Mouse (Mus musculus): ENCODE measurements around the gene Tmem178.
A peak's percentile ranks its signal among the peaks of the same experiment; 100 is the strongest.
"Not testable (repeated sequence)": the region's sequence is repeated elsewhere in the genome, so short reads cannot be mapped to it uniquely, and the experiment has no call there.

Tmem178 gene

GRCm38 (mm10) chr17:80945510-80945909 lies 1.1 kb downstream of the Tmem178 start:
- not testable (repeated sequence) for DNase-seq (ENCODE audit: low read depth, low spot score)

- no peak for DNase-seq (ENCODE audit: low read depth, low spot score)
Observed at GRCm38 (mm10) chr17:80946091-80946885, 1.9 kb downstream of the Tmem178 start.

- no peak for DNase-seq (ENCODE audit: low read depth, low spot score)
Observed at GRCm38 (mm10) chr17:80947075-80947960, 2.9 kb downstream of the Tmem178 start.

- no peak for DNase-seq (ENCODE audit: low read depth, low spot score)
Observed at GRCm38 (mm10) chr17:80949382-80949781, 5.0 kb downstream of the Tmem178 start.

- no peak for DNase-seq (ENCODE audit: low read depth, low spot score)
Observed at GRCm38 (mm10) chr17:80949895-80950294, 5.5 kb downstream of the Tmem178 start.

GRCm38 (mm10) chr17:80952305-80952704 lies 7.9 kb downstream of the Tmem178 start:
- DNase-seq (ENCODE audit: low read depth, low spot score), result no peak

- no peak for DNase-seq (ENCODE audit: low read depth, low spot score)
Observed at GRCm38 (mm10) chr17:80955415-80955814, 11.0 kb downstream of the Tmem178 start.

GRCm38 (mm10) chr17:80955998-80956811 lies 11.8 kb downstream of the Tmem178 start:
- DNase-seq (ENCODE audit: low read depth, low spot score), result no peak

GRCm38 (mm10) chr17:80958332-80958731 lies 13.9 kb downstream of the Tmem178 start:
- no peak for DNase-seq (ENCODE audit: low read depth, low spot score)

- DNase-seq (ENCODE audit: low read depth, low spot score), result no peak
Observed at GRCm38 (mm10) chr17:80959840-80960239, 15.4 kb downstream of the Tmem178 start.

- DNase-seq (ENCODE audit: low read depth, low spot score), result no peak
Observed at GRCm38 (mm10) chr17:80967475-80967874, 23.0 kb downstream of the Tmem178 start.

- DNase-seq (ENCODE audit: low read depth, low spot score), result no peak
Observed at GRCm38 (mm10) chr17:80969643-80970619, 25.5 kb downstream of the Tmem178 start.

- no peak for DNase-seq (ENCODE audit: low read depth, low spot score)
Observed at GRCm38 (mm10) chr17:80970716-80971115, 26.3 kb downstream of the Tmem178 start.

GRCm38 (mm10) chr17:80972891-80973290 lies 28.5 kb downstream of the Tmem178 start:
- DNase-seq (ENCODE audit: low read depth, low spot score), result no peak

- no peak for DNase-seq (ENCODE audit: low read depth, low spot score)
Observed at GRCm38 (mm10) chr17:80977245-80977644, 32.8 kb downstream of the Tmem178 start.

- no peak for DNase-seq (ENCODE audit: low read depth, low spot score)
Observed at GRCm38 (mm10) chr17:80980096-80980495, 35.7 kb downstream of the Tmem178 start.

GRCm38 (mm10) chr17:80981721-80982411 lies 37.4 kb downstream of the Tmem178 start:
- DNase-seq (ENCODE audit: low read depth, low spot score), result no peak

GRCm38 (mm10) chr17:80982412-80982787 lies 38.0 kb downstream of the Tmem178 start:
- peak; percentile 49 for DNase-seq (ENCODE audit: low read depth, low spot score)

- DNase-seq (ENCODE audit: low read depth, low spot score), result no peak
Observed at GRCm38 (mm10) chr17:80982976-80983375, 38.5 kb downstream of the Tmem178 start.
